Mouse (Mus musculus) hindbrain, embryonic 16.5 days (tissue): ENCODE data around the gene Chrnb1. TPM values are rescaled to one million over a fixed set of nuclear protein-coding genes. Genes with fewer than 3 reads are reported as not detected.

Experiments used
- ATAC-seq: fragments of 200-750 bp; cut with Nextera tagmentation; 2 replicates; pipeline ENCODE4 v1.8.0; 2017; ENCODE audit warnings: moderate TSS enrichment, moderate library complexity
- H3K27ac ChIP-seq: fragments of 300-500 bp; sonication (generic); 2 replicates; pipeline ENCODE4 v1.5.1; 2014; ENCODE audit warnings: low read depth, mild to moderate bottlenecking, control low read depth, low read length, moderate library complexity
- H3K27me3 ChIP-seq: fragments of 300-500 bp; sonication (generic); replicated peaks from 2 replicates; pipeline ENCODE4 v1.6.1; 2014; ENCODE audit warnings: low read length; ENCODE audit not compliant: control insufficient read depth, insufficient read depth
- H3K36me3 ChIP-seq: fragments of 300-500 bp; sonication (generic); 2 replicates; pipeline ENCODE4 v1.6.1; 2014; ENCODE audit warnings: mild to moderate bottlenecking, low read length, moderate library complexity, mixed read lengths; ENCODE audit not compliant: control insufficient read depth, insufficient read depth
- H3K4me1 ChIP-seq: fragments of 300-500 bp; sonication (generic); 2 replicates; pipeline ENCODE4 v1.6.1; 2014; ENCODE audit warnings: low read depth, low read length; ENCODE audit not compliant: control insufficient read depth, insufficient read depth
- H3K4me2 ChIP-seq: fragments of 300-500 bp; sonication (generic); 2 replicates; pipeline ENCODE4 v1.6.1; 2014; ENCODE audit warnings: mild to moderate bottlenecking, low read length, control low read depth, moderate library complexity
- H3K4me3 ChIP-seq: fragments of 300-500 bp; sonication (generic); 2 replicates; pipeline ENCODE4 v1.5.1; 2014; ENCODE audit warnings: mild to moderate bottlenecking, low read length, control low read depth, moderate library complexity
- H3K9ac ChIP-seq: fragments of 300-500 bp; sonication (generic); 2 replicates; pipeline ENCODE4 v1.6.1; 2014; ENCODE audit warnings: low read depth, mild to moderate bottlenecking, control low read depth, low read length, moderate library complexity
- H3K9me3 ChIP-seq: fragments of 300-500 bp; sonication (generic); 2 replicates; pipeline ENCODE4 v1.6.1; 2014; ENCODE audit warnings: mild to moderate bottlenecking, low read length, moderate library complexity; ENCODE audit not compliant: control insufficient read depth
- WGBS: fragments of 180-500 bp; shearing (Covaris S2); extraction: QIAGEN DNeasy Blood & Tissue Kit; methylation state at CpG from one replicate; pipeline ENCODE4 v1.1.7; 2014; 5-methylcytosine and 5-hydroxymethylcytosine counted together
- polyA plus RNA-seq: library from polyadenylated mRNA; unstranded; fragments of >200 nt; fragmentation: Nextera tagmentation; extraction: Ambion mirVana; gene quantifications from 2 replicates; pipeline ENCODE4 v1.2.1, GENCODE M21; 2015

The Chrnb1 gene
- polyA plus RNA-seq, 1 experiment from 2014 or later = 1.4 TPM

DNA sequence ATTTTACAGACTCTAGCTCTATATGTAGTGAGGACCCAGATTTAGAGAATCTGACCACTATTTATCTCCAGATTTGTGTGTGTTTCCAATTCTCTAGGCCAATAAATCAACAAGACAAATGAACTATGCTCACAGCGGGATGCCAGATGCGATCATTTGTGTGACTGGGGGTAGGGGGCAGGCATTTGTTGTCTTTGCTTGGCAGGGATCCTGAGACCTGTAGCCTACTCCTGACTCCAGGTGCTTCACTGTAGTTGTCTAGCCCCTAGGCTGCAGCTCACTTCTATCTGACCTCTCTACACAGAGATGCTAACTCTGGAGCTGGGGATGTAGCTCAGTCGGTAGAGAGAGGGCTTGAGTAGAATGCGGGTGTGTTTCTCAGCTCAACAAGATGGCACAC lies 13.9 kb downstream of the Chrnb1 start:
- Histone ChIP-seq H3K9ac (no peak overlapping the region), H3K27ac (no peak overlapping the region), H3K9me3 (no peaks in the 10 kb centered on the region), H3K27me3 (no peaks in the 10 kb centered on the region), H3K36me3 (peaks cover 5% of the 10 kb centered on the region), H3K4me1 (no peaks in the 10 kb centered on the region), H3K4me2 (no peak overlapping the region), H3K4me3 (no peak overlapping the region)
- 29% methylated on average over 4 of the region's 4 CpGs for WGBS
- ATAC-seq = no peak

DNA sequence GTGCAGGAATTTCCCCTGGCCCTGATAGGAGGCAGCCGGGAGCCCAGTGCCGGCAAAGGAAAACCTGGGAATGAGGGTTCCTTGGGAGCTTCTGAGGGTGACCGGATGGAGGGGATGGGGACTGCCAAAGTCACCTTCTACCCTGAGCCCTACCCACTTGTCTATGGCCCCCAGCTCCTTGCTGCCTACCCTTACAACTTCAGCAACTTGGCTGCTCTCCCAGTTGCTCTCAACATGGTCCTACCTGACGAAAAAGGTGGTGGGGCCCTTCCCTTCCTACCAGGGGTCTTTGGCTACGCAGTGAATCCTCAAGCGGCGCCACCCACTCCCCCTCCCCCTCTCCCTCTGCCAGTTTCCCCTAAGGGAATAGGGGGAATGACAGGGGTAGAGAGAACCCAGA lies 16.8 kb downstream of the Chrnb1 start:
- no peak for ATAC-seq
- WGBS = 47% methylated on average over 7 of the region's 7 CpGs
- no peaks in the 10 kb centered on the region for H3K4me1 ChIP-seq

DNA sequence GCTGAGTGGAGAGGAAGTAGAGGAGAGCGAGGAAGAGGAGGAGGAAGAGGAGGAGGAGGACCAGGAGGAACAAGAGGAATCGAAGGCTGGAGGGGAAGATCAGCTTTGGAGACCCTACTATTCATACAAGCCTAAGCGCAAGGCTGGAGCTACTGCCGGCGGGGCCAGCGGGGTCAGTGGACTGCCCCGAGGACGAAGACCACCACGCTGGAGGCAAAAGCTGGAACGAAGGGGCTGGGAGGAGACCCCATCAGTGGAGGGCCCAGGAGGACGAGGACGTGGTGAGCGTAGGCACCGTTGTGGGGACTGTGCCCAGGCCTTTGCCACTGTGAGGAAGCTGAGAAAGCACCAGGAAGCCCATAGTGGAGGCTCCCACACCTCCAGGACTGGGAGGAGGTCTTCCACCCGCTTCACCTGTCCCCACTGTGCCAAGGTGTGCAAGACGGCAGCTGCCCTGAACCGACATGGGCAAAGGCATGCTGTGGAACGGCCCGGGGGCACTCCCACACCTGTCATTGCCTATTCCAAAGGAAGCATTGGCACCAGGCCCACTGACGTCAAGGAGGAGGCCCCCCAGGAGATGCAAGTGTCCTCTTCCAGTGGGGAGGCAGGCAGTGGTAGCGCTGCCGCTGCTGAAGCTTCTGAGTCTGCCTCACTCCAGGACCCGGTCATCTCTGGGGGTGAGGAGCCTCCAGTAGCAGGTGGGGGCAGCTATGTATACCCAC lies 17.3 kb downstream of the Chrnb1 start:
- Histone ChIP-seq H3K4me2 (no peak overlapping the region), H3K4me1 (no peaks in the 10 kb centered on the region), H3K27me3 (no peaks in the 10 kb centered on the region), H3K9me3 (no peaks in the 10 kb centered on the region), H3K27ac (no peak overlapping the region), H3K9ac (no peak overlapping the region), H3K4me3 (no peak overlapping the region), H3K36me3 (peaks cover 12% of the 10 kb centered on the region)
- ATAC-seq = no peak
- WGBS = 62% methylated on average over 23 of the region's 23 CpGs

More for the DNA sequence above, 16.8 kb downstream of the Chrnb1 start:
- no peak overlapping the region for H3K9ac ChIP-seq
- no peaks in the 10 kb centered on the region for H3K27me3 ChIP-seq
- peaks cover 12% of the 10 kb centered on the region for H3K36me3 ChIP-seq
- no peak overlapping the region for H3K4me2 ChIP-seq
- no peak overlapping the region for H3K4me3 ChIP-seq
- no peaks in the 10 kb centered on the region for H3K9me3 ChIP-seq
- no peak overlapping the region for H3K27ac ChIP-seq

DNA sequence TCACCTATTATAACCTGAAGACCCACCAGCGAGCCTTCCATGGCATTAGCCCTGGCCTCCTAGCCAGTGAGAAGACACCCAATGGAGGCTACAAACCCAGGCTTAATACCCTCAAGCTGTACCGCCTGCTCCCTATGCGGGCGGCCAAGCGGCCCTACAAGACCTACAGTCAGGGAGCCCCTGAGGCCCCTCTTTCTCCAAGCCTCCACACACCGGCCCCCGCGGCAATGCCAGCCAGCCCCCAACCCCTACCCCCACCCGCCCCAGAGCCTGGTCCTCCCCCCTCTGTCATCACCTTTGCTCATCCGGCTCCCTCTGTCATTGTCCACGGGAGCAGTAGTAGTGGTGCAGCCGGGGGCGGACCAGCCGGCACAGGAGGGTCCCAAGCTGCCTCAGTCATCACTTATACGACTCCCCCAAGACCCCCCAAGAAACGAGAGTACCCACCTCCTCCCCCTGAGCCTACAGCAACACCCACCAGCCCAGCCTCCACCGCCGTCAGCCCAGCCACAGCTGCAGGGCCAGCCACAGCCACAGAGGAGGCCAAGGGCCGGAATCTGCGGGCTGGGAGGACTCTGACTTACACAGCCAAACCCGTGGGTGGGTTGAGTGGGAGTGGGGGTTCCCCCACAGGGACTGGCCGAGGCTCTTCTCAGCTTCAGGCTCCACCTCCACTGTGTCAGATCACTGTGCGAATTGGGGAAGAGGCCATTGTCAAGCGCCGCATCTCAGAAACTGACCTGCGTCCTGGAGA lies 18.1 kb downstream of the Chrnb1 start:
- no peak overlapping the region for H3K9ac ChIP-seq
- no peaks in the 10 kb centered on the region for H3K4me1 ChIP-seq
- H3K27ac ChIP-seq = no peak overlapping the region
- H3K9me3 ChIP-seq = no peaks in the 10 kb centered on the region
- 61% methylated on average over 26 of the region's 26 CpGs for WGBS
- H3K36me3 ChIP-seq = peaks cover 12% of the 10 kb centered on the region
- no peak overlapping the region for H3K4me2 ChIP-seq
- no peak; the same call in 1 of the 2 replicates for ATAC-seq
- no peaks in the 10 kb centered on the region for H3K27me3 ChIP-seq
- no peak overlapping the region for H3K4me3 ChIP-seq

DNA sequence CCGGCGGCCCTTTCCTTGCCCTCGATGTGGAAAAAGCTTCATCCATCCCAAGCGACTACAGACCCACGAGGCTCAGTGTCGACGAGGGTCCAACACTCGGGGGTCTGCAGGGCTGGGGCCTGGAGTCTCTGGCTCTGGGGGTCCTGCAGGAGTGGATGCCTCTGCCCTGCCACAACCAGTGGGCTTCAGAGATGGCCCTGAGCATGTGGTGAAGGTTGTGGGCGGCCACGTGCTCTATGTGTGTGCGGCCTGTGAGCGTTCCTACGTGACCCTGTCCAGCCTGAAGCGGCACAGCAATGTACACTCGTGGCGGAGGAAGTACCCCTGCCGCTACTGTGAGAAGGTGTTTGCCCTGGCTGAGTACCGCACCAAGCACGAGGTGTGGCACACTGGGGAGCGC lies 19.3 kb downstream of the Chrnb1 start:
- ATAC-seq = no peak
- no peak overlapping the region for H3K9ac ChIP-seq
- H3K9me3 ChIP-seq = no peaks in the 10 kb centered on the region
- 88% methylated on average over 19 of the region's 20 CpGs for WGBS
- H3K27ac ChIP-seq = no peak overlapping the region
- no peak overlapping the region for H3K4me2 ChIP-seq
- peaks cover 12% of the 10 kb centered on the region for H3K36me3 ChIP-seq
- H3K27me3 ChIP-seq = no peaks in the 10 kb centered on the region
- H3K4me3 ChIP-seq = no peak overlapping the region
- H3K4me1 ChIP-seq = no peaks in the 10 kb centered on the region

DNA sequence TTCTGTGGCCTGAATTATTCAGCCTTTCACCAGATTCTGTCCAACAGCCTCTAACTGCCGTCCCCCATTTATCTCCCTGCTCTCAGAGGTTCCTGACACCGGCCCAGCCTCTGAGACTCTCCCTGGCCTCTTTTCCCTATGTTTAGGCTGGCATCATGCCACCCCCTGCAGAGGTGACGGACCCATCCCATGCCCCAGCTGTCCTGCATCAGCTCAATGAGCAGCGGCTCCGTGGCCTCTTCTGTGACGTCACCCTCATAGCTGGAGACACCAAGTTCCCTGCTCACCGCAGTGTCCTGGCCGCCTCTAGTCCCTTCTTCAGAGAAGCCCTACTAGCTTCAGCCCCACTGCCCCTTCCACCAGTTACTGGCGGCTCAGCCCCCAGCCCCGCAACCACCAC lies 20.0 kb downstream of the Chrnb1 start:
- ATAC-seq = no peak
- Histone ChIP-seq H3K4me1 (no peaks in the 10 kb centered on the region), H3K9ac (no peak overlapping the region), H3K4me2 (no peak overlapping the region), H3K4me3 (no peak overlapping the region), H3K36me3 (peaks cover 12% of the 10 kb centered on the region), H3K9me3 (no peaks in the 10 kb centered on the region), H3K27ac (no peak overlapping the region), H3K27me3 (no peaks in the 10 kb centered on the region)
- WGBS = 54% methylated on average over 10 of the region's 10 CpGs

DNA sequence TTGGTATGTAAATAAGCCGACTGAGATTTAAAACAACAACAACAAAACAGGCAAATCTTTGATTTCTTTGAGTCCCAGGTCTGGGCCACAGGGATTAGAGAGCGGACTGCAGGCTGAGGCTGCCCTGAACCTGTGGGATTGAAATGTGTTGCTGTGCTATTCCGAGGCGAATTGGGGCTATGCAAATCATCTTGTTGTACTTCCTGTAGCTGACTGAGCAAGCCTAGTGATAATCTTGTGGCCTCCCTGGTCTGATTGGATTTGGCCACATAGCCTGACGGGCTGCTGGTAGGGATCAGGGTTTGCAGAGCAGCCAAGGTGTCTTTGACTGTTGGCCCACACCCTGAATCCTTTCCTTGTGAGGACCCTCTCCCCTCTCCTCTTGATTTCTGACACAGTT lies 20.8 kb downstream of the Chrnb1 start:
- ATAC-seq = no peak
- WGBS = 61% methylated on average over 5 of the region's 5 CpGs
- H3K36me3 ChIP-seq = peaks cover 12% of the 10 kb centered on the region

DNA sequence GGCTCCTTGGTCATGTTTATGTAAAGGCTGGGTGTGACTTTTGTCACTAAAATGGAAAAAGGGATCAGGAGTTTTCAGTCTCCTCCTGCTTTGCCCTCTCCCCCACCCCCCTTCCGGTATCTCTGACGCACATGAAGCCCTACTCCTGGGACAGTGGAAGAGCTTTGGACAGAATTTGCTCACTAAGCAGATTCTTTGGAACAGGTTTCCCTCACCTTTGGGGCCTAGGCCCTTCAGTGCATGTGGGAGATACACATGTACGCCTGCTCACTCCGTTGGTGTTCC lies 28.2 kb downstream of the Chrnb1 start:
- Histone ChIP-seq H3K4me3 (peak overlapping the region; percentile 93), H3K9ac (peak overlapping the region; percentile 54)

More for the DNA sequence above, 20.8 kb downstream of the Chrnb1 start:
- Histone ChIP-seq H3K27me3 (no peaks in the 10 kb centered on the region), H3K9ac (0 out of 2 replicates have a peak overlapping the region, but pooled peaks have one; percentile 18), H3K4me3 (no peak overlapping the region), H3K9me3 (no peaks in the 10 kb centered on the region), H3K4me2 (no peak overlapping the region), H3K4me1 (no peaks in the 10 kb centered on the region), H3K27ac (no peak overlapping the region)

DNA sequence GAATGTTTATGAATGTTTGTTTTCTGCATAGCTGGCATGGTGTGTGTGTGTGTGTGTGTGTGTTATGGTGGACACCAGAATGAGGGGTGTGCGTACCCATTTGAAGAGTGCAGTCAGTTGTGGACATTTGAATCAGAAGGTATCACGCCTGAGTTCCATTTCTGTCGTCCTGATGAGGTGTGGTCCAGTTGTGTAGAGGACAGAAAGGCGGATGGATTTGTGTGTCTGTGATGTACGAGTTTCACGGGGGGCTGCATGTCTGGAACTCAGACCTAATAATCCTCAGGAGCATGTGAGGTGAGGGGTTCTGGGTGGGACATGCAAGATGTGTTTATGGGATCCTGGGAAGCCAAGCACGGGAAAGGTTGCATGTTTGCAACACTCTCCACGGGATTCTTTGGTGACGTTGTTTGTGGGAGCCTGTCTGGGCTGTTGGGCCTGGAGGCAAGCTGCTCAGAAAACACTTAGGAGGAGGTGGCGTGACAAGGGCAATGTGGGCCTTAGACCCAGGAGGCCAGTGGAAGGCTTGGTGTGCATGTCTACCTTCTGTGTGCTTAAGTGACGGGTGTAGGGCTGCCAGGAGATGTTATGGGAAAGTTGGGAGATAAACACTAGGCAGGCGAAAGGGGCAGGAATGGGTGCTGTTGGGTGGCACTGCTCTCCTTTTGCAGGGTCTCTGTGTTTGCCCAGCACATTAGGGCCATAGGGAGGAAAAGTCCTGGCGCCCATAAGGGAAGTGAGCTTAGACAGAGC lies 28.7 kb downstream of the Chrnb1 start:
- Histone ChIP-seq H3K4me2 (peak overlapping the region; percentile 75), H3K4me1 (peaks cover 18% of the 10 kb centered on the region), H3K9ac (peak overlapping the region; percentile 99), H3K9me3 (no peaks in the 10 kb centered on the region), H3K27me3 (no peaks in the 10 kb centered on the region), H3K27ac (peak overlapping the region; percentile 50; the same call in 1 of the 2 replicates), H3K36me3 (no peaks in the 10 kb centered on the region), H3K4me3 (peak overlapping the region; percentile 93)
- WGBS = 59% methylated on average over 13 of the region's 13 CpGs
- peak; percentile 10; the same call in 1 of the 2 replicates for ATAC-seq

More for the DNA sequence above, 28.2 kb downstream of the Chrnb1 start:
- ATAC-seq = no peak
- H3K9me3 ChIP-seq = no peaks in the 10 kb centered on the region
- no peaks in the 10 kb centered on the region for H3K36me3 ChIP-seq
- 67% methylated on average over 4 of the region's 4 CpGs for WGBS
- peak overlapping the region; percentile 50; the same call in 1 of the 2 replicates for H3K27ac ChIP-seq
- H3K4me2 ChIP-seq = peak overlapping the region; percentile 75
- peaks cover 18% of the 10 kb centered on the region for H3K4me1 ChIP-seq
- no peaks in the 10 kb centered on the region for H3K27me3 ChIP-seq
